Mouse (Mus musculus) skeletal muscle tissue, adult 2 months (tissue): ENCODE results near the gene Nmnat2.

Experiments
- DNase-seq: peaks from one replicate; pipeline ENCODE4 v3.0.0-alpha.2; 2012; ENCODE audit warnings: low read depth, low spot score

Nmnat2 gene

GRCm38 (mm10) chr1:153019128-153019527 lies 64.3 kb downstream of the Nmnat2 start:
- DNase-seq: no peak

DNA sequence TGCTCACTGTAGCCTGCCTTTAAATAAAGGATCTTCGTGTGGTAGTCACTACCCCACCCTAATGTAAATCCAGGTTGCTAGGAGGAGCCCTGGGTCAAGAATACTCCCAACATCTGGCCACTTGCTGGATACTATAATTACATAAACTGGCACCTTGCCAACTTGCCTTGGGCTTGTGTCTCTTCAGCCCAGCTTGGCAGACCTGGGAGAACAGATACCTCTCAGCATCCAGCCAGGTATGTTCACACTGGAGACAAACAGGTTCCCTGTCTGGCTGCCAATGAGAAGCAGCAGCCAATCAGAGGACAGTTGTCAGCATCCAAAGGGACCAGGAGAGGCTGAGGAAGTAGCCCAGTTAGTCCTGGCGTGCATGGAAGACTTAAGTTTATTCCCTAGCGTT lies 64.8 kb downstream of the Nmnat2 start:
- DNase-seq: no peak

DNA sequence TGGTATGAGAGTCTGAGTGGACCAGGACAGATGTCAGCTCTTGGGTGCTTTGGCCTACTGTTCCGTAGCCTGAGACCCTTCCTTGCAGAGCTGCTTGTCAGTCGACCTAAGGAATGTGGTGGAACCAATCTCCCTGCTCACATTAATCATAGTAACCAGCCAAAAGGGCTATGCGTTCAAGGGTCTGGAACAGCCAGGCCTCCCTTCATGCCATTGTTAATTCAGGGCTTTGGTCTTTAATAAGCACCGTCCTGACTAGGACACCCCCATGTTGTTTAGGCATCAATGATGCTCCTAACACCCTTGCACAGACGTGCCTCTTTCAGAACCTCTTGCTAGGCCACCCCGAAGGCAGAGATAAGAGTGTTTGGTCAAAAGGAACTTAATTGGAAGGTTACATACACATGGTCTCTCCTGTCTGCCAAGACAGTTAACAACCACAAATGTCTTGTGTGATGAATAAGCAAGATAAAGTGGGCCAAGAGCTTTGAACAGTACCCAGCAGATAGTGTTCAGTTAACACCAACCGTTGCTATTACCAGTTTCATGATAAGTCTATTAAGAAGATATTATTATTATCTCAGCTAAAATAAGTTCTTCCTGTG lies 66.3 kb downstream of the Nmnat2 start:
- DNase-seq: no peak

DNA sequence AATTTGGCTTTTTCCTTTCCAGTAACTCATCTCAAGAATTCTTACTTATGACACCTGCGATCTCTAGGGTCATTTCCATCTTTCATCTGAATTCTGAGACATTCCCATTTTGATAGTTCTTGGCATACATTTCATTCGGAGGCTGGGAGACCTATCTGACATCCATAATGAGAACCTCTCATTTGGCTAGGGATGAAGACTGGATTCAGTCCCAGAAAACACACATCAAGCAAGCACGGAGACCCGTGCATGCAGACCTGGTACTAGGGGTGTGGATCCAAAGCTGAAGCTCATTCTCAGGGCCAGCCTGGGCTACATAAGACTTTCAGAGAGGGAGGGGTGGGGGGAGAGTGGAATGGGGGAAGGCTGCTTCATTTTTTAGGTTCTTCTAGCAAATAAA lies 68.2 kb downstream of the Nmnat2 start:
- DNase-seq: no peak

DNA sequence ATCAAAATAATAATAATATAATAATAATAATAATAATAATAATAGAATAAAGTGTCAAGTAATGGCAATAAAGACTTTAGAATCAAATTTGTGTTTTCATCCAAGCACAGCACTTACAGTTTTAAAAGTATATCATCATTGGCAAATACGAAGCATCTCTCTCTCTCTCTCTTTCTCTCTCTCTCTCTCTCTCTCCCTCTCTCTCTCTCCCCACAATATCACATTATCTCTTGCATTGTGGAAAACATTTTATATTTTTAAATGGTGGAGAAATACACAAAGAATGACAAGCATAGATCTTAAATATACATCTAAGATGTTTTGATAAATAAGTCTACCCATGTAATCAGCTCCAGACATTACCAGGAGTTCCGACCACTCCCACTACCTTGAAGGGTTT lies 69.1 kb downstream of the Nmnat2 start:
- no peak for DNase-seq

DNA sequence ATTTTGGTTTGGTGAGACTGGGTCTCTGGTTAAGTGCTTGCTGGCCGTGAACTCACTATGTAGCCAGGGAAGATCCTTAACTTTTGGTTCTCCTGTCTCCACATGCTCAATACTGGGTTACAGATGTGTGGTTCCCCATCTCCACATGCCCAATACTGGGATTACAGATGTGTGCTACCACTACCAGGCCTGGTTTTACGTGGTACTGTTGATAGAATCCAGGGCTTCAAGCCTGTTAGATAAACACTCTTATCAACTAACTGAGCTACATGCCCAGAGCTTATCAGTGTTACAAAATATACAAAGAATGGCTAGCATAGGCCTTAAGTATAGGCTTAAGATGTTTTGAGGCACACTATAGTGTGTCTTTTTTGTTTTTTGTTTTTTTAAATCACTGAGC lies 69.7 kb downstream of the Nmnat2 start:
- no peak for DNase-seq

DNA sequence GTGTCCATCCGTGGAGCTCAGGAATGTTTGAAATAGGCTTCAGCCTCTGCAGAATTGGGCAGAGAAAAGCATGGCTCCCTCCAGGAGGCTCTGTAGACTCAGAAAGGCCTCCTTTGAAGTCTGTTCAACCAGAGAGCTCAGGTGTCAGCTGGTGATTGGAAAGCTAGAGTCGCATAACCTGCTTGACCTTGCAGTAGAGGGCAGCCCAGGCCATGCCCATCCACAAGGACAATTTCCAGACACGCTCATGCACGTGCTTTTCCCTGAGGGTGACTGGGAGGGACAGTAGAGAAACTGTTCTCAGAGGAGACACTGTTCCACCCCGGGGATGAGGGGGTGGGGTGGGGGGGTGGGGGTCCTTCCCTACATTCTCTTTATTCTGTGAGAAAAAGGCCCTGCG lies 76.6 kb downstream of the Nmnat2 start:
- DNase-seq: no peak

GRCm38 (mm10) chr1:153031954-153032353 lies 77.2 kb downstream of the Nmnat2 start:
- no peak for DNase-seq

GRCm38 (mm10) chr1:153033145-153033908 lies 78.5 kb downstream of the Nmnat2 start:
- no peak for DNase-seq

GRCm38 (mm10) chr1:153034064-153034463 lies 79.3 kb downstream of the Nmnat2 start:
- DNase-seq: no peak

GRCm38 (mm10) chr1:153035328-153035944 lies 80.6 kb downstream of the Nmnat2 start:
- DNase-seq: no peak

DNA sequence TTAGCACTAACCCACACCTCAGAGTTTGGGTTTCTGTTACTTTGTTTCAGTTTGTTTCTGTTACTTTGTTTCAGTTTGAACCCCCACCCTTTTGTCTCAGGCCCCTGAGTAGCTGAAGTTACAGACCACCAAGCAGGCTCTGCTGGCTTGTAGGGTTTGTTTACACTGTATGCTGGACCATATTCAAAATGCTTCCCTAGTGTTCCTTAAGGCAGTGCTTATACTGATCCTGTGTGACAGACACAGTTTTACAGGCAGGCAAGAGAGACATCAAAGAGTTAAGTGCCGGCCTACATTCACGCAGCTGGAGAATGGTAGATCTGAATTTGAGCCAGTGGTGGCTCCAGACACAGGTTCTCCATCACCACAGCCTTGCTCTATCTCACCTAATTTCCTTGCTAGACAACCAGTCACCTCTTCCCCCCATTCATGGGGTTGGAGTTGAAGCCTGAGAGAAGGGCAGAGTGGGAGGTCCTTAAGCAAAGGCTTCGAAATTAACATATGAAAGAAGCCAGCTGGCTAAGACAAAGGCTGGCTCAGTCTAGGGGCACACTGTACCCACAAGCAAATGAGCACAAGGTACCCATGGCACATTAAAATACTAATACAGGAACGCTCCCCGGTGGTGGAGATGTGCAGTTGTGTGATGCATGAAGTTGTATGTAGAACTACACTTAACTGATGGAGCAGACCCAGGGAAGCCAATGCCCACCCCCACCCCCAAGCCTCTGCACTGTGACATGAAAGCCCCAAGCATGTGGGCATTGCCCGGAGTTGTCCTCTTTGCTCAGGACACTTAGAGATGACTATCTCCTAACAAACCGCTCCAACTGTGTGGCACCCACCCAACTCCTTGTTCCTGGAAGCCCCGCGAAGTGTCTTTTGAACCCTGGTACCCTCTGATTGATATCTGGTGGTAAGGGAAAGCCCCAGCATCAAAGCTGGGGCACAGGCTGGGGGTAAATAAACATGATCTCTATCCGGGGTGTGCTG lies 82.9 kb downstream of the Nmnat2 start:
- no peak for DNase-seq

GRCm38 (mm10) chr1:153040091-153040490 lies 85.3 kb downstream of the Nmnat2 start:
- DNase-seq: no peak

DNA sequence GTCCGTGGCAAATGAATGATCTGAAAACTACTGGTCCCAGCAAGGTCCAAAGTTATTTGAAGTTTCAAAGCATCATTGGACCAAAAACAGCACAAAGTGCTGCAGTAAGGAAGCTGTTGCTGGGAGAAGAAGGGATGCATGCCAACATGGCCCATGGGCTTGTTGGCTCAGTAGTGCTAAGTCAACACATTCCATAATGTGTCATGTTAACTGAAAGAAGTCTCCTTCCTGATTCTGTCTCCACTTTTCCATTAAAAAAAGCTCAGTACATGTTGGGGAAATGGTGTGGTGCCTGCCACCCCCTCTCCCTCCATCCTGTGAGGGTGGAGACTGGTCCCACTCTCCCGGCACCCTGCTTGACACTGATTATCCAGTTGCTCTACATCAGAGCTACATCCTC lies 86.3 kb downstream of the Nmnat2 start:
- no peak for DNase-seq

GRCm38 (mm10) chr1:153042318-153042717 lies 87.5 kb downstream of the Nmnat2 start:
- DNase-seq: no peak

- no peak for DNase-seq
These were observed 88.5 kb downstream of the Nmnat2 start for GRCm38 (mm10) chr1:153043332-153043731.

DNA sequence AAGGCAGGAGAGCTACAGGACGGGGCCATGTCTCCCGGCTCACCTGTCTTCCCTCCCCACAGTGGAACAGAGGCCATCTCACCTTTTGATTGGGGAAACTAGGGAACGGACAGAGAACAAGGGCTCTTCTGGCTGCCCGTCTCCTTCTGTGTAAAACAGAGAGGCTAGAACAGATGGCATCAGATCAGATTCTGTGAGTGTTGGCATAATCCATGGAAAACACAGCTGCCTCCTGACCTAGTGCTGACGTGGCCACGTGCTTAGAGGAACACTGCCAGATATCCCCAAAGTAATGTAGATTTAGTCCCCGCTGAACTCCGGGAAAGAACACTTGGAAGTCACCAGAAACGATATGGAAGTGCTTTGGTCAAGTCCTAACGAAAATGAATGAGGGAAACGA lies 90.6 kb downstream of the Nmnat2 start:
- no peak for DNase-seq

DNA sequence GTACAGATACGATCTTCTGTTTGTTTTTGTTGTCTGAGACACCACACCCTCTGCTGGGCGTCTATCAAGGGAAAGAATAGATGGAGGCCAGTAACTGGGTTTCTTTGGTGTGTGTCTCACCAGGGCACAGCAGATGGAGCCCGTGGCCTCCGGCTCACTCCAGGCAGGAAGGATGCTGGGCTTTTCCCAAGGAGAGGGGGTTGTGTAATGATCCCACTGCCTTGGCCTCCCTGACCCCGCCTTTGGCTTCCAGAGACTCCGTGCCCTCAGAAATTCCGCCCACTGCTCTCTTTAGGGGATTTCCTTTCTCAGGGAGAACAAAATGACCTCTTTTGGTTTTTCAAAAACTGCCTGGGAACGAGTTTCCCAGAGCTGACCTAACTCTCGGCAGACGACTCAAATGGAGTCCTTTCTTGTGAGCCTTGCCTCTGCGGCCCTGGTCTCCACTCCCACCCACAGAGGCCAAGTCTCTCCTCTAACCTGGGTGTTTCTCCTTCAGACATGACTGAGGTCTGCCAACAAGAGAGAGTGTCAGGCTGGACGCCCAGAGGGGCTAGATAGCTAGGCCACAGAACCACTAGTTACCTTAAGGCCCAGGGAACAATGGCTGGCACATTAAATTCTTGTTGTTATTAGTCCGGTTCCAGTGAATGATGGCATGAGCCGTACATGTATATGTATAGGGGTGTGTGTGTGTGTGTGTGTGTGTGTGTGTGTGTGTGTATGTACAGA lies 93.5 kb downstream of the Nmnat2 start:
- DNase-seq: peak; percentile 88

DNA sequence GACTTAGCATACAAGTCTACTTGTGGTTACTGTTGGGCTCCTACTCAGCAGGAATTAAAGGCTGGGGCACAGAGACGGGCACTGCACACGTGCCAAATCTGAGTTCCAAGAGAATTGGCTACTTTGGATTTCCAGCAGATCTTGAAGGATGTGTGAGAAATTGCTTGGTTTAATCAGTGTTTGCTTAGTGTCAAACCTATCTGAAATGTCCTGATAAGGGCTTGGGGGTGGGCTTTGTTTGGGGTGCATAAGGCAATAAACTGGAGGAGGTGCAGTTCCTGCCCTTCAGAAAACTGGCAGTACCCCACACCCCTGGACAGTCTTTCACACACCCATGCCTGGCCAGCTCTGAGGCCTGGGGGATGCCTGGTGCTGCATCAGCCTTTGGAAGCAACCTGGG lies 94.7 kb downstream of the Nmnat2 start:
- no peak for DNase-seq

DNA sequence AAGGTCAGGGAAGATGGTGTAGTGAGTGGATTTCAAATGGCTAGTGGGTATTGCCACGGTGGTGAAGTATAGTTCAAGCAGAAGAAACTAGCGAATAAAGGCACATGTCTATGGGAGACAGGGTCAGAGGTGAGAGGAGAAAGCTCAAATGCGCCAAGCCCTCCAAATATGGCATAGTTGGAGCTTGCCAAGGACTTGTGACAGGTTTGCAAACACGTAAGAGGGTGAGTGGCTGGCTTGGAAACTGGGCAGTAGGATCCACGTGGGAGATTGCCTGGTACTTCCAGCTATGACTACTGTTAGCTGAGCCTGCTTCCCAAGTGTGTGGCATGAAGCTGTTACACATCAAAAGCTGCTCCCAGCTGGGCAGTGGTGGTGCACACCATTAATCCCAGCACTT lies 96.7 kb downstream of the Nmnat2 start:
- DNase-seq: no peak

DNA sequence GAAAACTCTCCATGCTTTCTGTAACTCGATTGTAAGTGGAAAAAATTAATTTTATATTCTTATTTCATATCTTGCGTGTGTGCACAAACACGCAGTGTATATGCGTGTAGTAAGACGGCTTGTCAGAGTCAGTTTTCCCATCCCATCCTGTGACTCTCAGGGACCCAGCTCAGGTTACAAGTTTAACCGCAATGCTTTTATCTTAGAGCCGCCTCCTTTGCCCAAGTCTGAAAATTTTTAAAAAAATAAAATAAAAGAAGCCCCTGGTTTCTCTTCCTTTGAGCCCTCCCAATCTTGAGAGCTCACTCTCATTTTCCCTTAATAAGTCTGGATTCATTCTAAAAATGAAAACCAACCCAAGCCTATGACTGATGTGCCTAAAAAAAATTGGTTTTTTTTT lies 98.8 kb downstream of the Nmnat2 start:
- DNase-seq: no peak
